Mouse (Mus musculus) lung, postnatal 4 days (tissue): ENCODE measurements around the gene Caap1.

ENCODE experiments used
- DNase-seq, 2 experiments: peaks; one replicate each; pipeline ENCODE4 v3.0.0; 2021

Gene Caap1

DNA sequence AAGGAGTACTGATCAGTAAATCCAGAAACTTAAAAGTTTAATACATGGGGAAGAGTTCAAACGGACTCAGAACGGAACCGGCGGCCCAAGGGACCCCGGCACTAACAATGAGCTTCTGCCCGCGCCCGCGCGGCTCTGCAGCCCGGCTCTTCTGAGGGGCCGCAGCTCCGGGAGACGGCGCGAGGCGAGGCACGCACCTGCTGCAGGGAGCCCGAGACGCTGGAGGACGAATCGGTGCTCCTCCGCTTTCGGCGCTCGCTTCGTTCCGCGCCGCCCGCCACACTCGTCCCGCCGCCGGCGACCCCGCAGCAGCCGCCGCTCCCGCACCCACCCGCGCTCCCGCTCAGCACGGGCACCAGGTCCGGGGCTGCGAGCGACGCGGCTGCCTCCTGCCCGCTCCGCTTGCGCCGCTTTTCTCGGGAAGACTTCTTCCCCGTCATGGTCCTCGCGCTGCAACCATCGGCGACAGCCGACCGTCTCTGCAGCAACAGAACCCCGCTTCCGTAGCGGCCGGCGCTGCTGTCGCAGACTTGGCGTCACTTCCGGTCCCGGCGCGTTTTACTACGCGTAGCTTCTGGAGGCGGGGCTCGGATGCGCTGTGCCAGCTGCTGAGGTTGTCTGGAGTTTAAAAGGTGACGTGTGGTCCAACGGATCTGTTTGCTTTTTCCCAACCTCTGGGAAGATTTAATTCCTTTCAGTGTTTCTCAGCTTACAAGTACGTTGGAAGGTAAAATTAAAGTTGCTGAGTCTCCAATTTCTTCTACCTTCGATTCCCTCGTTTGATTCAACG lies at the start of gene Caap1, which contains the start of gene Gm10306:
TSS of gene Caap1 (minus strand) at position 532 of the 790 bp plus-strand sequence.
TSS of gene Gm10306 (plus strand) at position 282 of the 790 bp plus-strand sequence.
- peak; percentile 95 to 96 for DNase-seq

DNA sequence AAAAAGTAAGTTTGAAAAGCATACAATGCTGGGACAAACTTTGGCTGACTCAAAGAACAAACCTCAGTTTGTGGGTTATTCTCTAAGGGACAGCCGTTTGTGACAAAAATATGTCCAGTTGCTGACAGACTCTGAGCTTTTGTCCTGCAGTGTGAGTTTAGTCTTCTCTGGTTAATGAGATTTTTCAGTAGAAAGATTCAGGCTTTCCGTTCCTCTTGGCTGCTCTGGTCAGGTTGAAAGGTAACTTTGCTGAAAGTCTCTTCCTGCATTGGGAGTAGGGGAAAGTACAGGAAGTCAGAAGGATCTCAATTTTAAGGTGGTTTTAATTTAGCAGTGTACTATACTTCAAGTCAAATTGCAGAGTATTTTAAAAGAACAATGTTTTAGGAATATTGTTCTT lies 49.0 kb upstream of the Caap1 start:
- no peak for DNase-seq

DNA sequence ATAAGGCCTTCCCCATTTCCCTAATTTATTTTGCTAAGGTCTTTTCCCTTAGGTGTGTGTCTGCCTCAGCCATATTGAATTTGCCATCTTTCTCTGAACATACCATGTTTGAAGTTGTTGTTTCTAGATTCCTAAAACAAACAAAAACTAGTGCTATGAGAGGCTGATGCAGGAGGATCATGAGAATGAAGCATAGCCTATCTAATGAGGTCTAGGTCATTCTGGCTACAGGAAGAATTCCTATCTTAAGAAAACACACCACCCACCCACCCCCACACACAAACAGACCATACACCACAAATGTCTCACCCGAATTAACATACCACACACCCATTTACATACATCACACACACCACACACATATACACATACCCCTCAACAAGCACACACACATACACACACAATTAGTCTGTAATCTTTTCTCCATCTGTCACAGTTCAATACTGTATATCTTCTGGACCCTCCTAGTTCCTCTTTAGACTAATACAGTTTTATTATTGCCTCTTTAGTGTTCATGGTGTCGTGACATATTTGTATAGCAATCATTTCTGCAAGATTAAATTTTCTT lies 47.9 kb upstream of the Caap1 start:
- no peak for DNase-seq

DNA sequence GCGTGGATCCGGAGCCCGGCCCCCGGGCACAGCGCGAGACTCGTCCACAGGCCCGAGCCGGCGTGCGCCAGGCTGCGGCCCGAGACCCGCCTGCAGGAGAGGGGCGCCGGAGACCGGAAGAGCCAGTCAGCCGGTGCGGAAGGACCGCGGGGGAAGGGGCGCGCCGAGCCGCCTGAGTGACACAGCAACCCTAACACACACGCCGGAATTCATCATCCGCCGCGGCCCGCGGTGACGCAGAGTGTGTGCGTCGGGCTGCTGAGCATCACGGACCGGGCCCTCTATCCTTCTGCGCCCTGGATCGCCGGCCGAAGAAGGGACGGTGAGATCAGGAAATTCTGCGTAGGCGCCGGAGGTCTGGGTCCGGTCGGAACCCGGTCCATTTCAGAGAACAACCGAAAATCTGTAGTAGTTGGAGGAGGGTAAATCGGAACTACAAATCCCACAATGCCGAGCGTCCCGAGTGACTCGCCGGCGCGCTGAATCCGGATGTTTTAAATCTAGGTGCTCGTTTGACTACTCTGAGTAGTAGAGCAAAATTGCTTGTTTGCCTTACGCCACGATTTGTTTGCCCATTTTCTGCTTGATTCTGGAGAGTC lies 46.5 kb upstream of the Caap1 start, which contains the start of gene Plaa:
TSS of gene Plaa (minus strand) at position 214 of the 599 bp plus-strand sequence.
- DNase-seq, result peak; percentile 93 to 95

DNA sequence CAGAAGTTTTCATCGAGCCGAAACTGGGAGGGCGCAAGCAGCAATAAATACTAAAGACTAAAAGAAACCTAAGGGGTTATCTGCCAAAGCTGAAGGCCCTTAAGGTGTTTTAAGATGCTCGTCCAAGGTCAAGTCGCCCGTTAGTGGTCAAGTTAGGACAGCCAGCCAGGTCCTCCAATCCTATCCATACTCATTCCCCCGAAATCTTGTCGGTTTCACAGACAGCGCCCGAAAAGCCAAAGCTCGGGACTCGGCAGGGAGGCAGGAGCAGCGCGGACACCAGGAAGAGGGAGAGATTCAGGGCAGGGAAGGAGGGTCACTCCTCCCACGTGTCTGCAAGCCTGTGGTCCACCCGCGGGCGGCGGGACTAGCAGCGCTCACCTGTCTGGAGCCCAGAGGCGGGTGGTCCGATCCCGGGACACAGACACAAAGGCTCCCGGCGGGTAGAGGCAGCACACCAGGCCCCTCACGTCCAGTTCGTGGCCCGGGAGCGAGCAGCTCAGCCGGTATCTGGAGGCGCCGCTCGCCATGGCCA lies 46.0 kb upstream of the Caap1 start:
- DNase-seq, result no peak

DNA sequence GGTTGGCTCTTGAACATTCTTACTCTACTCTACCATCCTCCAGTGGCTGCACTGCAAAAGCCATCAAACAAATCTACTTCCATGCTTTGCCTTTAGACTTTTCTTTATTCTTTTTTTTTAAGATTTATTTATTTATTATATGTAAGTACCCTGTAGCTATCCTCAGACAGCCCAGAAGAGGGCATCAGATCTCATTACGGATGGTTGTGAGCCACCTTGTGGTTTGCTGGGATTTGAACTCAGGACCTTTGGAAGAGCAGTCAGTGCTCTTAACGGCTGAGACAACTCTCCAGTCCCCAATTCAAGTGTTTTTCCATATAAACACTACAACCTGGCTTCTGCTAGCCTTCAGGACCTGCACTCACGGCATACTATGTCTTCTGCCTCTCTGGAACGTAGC lies 44.8 kb upstream of the Caap1 start:
- DNase-seq, result peak in 1 of 2 experiments; percentile 9

DNA sequence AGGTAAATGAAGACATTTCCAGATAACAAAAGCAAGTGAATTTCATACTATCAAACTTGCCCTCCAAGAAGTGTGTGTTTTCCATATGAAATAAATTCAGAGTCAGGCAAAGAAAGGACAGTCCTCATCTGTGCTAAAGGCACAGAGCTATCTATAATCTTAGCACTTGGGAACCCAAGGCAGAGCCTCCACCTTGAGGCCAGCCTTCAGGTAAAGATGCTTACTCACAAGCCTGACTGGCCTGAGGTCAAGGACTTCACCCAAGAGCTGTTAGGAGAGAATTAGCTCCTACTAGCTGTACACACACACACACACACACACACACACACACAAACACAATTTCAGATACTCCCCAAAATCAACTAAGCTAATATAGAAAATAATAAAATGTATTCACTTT lies 36.1 kb upstream of the Caap1 start:
- no peak for DNase-seq

DNA sequence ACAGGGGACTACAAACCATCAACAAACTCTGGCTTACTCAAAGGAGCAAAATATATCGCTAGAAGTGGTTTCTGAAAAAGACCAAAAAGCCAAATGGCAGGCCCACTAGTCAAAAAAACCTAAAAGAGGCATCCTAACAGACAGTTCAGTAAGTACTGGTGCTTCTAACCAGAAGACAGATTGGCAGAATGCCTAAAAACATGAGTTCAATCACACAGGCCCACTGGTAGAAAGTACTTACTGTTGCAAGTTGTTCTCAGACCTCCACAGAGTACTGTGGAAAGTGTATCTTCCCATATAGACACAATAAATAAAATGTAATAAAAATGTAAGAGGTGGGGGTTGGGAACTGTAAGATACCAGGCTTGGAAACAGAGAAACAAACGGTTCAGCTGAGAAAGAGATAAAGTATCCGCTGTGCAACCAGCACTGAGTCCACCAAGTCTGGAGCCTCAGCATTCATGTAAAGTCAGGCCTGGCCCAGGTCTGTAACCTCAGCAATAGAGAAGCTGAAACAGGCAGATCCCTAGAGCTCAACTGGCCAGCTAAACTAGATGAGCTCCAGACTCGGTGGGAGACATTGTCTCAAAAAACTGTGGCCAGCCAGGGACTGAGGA lies 35.3 kb upstream of the Caap1 start:
- no peak for DNase-seq

DNA sequence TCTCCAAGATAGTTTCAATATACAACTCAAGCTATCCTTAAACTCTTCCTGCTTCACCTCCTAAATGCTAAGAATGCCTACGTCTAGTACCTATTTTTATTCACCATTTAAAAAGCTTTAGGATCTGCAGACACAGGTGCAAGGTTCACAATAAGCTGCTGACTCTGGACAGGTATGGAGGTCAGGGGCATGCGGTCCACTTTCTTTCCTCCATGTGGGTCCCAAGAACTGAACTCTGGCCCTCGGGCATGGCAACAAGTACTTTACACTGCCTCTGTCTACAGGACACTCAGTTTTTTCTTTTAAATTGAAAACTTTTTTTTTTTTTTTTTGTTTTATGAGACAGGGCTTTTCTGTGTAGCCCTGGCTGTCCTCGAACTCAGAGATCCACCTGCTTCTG lies 16.1 kb upstream of the Caap1 start:
- DNase-seq, result no peak

DNA sequence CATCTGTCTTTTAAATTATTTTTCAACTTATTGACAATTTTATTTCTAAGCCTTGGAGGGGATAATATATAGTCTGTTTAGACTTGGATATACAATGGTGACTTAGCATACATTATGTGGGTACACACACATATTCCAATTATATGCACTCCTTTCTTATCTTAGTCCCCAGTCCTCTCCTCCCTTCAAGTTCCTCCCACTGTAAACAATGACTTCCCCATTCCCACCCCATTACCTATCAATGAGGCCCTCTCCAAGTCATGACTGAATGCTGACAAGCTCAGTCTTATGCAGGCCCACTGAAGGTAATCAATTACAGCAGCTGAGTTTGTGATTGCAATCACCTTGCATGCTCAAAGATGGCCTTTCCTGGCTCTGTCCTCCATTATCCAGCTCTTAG lies 7.7 kb upstream of the Caap1 start:
- DNase-seq, result no peak

DNA sequence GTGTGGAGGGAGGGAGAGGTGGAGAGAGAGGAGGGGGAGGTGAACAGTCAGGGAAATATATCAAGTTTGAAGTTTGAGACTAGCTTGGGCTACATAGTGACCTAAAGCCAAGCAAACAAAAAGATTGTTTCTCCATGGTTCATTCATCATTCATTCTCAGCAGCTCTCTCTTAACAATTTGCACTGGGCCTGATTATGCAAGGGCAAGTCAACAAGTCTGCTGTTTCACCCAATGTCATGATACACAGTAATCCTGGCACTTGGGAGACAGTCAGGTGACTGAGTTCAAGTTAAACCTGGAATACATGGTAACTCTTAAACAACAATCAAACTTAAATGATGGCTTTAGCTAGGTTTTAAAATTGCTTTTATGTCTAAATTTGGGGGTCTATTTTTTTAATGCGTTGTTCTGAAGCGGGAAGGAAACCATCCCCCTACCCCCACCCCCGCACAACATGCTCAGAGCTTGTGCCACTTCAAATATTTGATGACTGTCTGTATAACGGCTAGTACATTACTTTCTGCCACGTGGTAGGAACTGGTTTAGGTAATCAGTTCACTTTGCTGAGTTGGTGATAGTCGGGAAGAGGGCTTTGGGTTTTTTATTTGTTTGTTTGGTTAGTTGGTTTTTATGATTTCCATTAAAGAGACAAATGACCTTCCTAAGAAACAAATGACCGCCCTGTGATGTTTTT lies 5.5 kb upstream of the Caap1 start:
- no peak for DNase-seq

DNA sequence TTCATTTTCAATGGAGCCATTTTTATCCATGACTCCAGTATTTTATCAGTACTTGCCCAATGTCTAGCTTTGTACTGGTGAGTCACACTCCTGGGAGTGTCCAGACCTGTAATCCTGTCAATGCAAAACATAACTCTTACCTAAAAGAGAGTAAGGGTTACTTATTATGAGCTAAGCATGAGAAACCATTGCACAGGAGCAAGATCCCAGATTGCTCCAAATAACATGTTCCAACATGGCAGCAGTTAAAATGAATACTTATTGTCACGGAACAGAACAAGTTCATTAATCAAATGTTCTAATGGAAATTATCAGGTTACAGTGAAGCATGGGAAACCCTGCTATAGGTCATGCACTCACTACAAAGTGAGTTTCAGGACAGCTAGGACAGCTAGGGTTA lies 3.7 kb upstream of the Caap1 start:
- DNase-seq, result no peak

DNA sequence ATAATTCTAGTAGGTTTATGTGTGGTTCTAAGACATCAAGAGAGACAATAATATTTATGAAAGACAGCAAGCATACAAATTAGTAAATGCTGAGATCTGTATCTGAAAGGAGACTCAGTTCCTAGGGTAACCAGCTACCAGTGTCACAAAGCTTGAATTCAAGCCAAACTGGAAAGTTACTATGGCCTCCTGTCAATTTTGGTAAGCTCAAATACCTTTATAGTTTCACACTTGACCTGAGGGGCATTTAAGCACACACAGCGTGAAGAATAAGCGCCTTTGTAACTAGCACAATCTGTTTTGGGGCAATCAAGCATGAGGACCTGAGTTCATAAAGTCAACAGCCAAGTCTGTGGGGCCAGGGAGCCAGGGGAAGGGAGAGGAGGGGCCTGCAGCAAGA lies 2.7 kb upstream of the Caap1 start:
- no peak for DNase-seq

DNA sequence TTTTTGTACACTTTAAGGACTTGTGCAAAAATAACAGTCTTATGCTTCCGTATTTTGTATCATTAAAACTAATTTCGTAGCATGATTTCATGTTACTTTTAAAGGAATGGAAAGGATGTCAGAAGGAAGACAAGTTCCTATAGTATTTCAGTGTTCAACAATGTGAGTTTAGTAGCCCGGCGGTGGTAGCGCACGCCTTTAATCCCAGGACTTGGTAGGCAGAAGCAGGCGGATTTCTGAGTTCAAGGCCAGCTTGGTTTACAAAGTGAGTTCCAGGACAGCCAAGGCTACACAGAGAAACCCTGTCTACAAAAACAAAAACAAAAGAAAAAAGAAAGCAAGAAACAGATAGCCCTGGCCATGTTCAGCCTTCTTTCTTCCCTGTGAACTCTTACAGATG lies 549 bp upstream of the Caap1 start:
- no peak for DNase-seq

DNA sequence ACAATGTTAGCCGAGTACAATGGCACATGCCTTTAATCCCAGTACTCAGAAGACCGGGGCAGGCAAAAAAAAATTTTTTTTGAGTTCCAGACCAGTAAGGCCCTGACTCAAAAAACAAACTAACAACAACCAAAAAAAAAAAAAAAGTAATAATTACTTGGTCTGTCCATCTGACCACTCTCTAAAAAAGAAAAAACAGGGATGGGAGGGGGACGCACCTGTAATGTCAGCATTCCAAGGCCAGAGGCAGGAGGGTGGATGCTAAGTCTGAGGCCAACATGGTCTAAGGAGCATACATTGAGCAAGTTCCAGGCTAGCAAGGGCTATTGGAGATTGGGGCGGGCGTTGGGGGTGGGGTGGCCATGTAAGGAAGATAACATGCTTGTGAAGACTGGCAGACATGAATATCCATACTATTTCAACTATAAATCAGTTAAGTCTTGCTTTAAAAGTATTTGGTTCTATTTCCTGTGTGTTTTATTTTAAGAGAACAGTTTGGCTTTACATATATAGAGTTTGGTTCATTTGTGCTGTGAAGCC lies 1.6 kb downstream of the Caap1 start:
- DNase-seq, result no peak

DNA sequence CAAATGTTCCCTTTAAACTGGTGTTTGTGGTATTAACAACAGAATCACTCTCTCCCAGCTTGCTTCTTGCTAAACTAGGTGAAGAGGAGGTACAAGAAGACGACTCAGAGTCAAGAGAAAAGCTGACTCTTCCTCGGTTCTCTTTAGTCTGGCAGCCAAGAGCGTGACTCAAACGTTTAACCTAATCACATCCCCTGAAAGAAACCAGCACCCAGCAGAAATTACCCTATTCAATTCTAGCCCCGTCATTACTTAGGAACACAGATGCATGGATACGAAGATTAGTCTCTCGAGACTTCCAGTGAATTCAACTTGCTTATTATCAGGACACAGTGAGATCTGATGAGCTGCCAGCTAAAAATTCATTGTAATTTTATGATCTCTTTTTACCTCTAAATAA lies 12.3 kb downstream of the Caap1 start:
- DNase-seq, result no peak

DNA sequence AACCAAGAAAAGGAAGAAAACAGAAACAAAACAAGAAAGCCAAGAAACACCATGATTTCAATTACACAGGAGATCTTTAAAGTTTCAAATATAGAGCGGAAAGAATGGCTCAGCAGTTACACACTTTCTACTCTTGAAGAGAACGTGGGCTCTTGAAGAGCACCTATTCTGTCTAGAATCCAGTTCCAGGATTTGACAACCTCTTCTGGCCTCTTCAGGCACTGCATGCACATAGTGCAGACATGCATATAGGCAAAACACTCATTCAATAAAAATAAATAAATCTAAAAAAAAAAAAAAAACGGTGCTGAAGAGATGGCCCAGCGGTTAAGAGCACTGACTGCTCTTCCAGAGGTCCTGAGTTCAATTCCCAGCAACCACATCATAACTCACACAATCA lies 13.6 kb downstream of the Caap1 start:
- no peak for DNase-seq

DNA sequence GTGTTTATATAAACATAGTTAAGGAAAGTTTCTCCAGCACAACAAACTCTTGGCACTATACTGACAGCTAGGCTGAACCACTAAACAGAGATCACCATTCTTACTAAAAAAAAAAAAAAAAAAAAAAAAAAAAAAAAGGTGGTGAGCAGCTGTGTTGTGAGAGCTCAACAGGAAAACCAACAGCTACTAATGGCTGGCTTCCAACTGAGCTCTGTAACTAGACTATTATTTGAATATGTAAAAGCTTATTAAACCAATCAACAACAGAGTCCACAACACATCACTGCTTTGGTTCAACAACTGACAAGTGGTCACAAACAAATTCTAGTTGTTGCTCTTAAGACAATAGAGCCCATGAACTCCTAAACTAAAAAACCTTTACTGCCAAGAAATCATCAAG lies 23.4 kb downstream of the Caap1 start:
- DNase-seq, result no peak

DNA sequence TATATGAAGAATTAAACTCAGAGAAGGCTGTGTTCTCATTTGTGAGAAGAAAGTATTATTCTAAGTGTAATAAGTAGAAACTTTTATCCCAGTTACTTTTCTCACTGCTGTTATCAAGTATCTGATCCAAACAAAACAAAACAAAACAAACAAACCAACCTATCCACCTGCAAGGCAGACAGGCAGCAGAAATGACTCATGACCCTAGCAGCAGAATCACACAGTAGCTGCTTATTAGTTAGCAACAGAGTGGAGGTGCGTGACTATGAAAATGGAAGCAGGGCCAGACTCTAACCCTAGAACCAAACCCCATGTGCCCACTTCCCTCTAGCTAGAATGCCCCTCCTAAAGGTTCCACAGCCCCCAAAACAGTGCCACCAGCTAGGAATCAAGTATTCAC lies 27.1 kb downstream of the Caap1 start:
- DNase-seq, result no peak

DNA sequence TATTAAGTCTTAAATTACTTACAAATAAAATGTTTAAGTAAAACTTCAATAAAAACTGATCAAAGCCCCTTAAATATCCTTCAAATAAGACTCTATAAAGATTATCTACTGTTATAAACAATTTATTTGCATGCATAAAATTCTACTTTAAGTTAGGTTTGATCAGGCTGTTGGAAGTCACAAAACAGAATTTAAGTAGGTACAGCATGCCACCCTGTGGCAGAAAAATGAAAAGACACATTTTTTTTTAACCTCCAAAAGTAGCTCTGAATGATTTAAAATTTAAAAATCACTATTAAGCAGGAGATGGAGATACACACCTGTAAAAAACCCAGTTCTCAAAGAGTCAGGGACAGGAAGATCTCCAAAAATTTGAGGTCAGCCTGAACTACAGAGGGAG lies 33.3 kb downstream of the Caap1 start:
- no peak for DNase-seq

DNA sequence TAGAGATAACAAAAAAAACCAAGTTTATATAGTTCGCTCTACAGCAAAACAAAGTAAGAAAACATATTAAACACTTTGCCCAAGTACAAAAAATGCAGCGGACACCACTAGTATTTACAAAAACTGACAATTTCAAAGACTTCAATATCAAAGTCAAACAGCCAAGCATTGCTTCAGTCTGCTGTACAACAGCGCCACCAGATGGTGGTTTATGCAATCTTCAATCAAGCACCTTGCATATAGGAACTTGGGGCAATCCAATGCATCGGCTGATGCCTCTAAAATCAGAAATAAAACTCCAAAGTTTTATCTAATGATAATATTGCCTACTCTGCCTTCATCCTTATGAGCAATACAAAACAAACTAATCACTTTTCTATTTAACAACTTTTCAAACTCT lies 39.0 kb downstream of the Caap1 start:
- peak in 1 of 2 experiments; percentile 48 for DNase-seq

DNA sequence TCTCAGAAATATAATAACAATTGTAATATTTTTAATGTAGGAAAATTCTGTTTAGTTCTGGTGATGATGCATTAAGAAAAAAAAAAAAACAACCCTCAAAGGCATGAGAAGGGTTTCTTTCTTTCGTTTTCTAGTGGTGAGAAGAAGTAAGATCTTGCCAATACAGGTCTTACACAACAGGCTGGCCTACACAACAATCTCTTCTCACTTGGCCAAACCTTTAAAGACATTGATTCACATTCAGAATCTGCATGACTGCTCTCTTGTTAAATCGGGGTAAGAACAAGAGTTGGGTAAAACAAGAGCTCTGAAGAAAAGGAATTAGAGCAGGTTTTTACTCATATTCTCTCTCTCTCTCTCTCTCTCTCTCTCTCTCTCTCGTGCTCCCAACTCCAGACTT lies 41.2 kb downstream of the Caap1 start:
- DNase-seq, result no peak
